Mouse (Mus musculus) midbrain, embryonic 13.5 days (tissue): ENCODE data around the gene Uvrag. TPM values are rescaled to one million over a fixed set of nuclear protein-coding genes. Genes with fewer than 3 reads are reported as not detected.

Experiments
- ATAC-seq: fragments of 200-750 bp; cut with Nextera tagmentation; 2 replicates; pipeline ENCODE4 v1.8.0; 2017; ENCODE audit warnings: mild to moderate bottlenecking, moderate TSS enrichment, moderate library complexity
- H3K27ac ChIP-seq: fragments of 300-500 bp; sonication (generic); 2 replicates; pipeline ENCODE4 v1.5.1; 2015; ENCODE audit warnings: inconsistent platforms, mild to moderate bottlenecking, moderate library complexity
- H3K27me3 ChIP-seq: fragments of 300-500 bp; sonication (generic); 2 replicates; pipeline ENCODE4 v1.6.1; 2015; ENCODE audit warnings: mild to moderate bottlenecking, inconsistent platforms
- H3K36me3 ChIP-seq: fragments of 300-500 bp; sonication (generic); 2 replicates; pipeline ENCODE4 v1.6.1; 2015; ENCODE audit warnings: mild to moderate bottlenecking, inconsistent platforms
- H3K4me1 ChIP-seq: fragments of 300-500 bp; sonication (generic); replicated peaks from 2 replicates; pipeline ENCODE4 v1.6.1; 2015; ENCODE audit warnings: inconsistent platforms
- H3K4me2 ChIP-seq: fragments of 300-500 bp; sonication (generic); replicated peaks from 2 replicates; pipeline ENCODE4 v1.6.1; 2015; ENCODE audit warnings: moderate library complexity, mild to moderate bottlenecking, inconsistent platforms
- H3K4me3 ChIP-seq: fragments of 300-500 bp; sonication (generic); replicated peaks from 2 replicates; pipeline ENCODE4 v1.5.1; 2015; ENCODE audit warnings: mild to moderate bottlenecking, inconsistent platforms
- H3K9ac ChIP-seq: fragments of 300-500 bp; sonication (generic); replicated peaks from 2 replicates; pipeline ENCODE4 v1.6.1; 2015; ENCODE audit warnings: mild to moderate bottlenecking, inconsistent platforms
- H3K9me3 ChIP-seq: fragments of 300-500 bp; sonication (generic); 2 replicates; pipeline ENCODE4 v1.6.1; 2016; ENCODE audit warnings: mild to moderate bottlenecking, inconsistent platforms
- WGBS: fragments of 180-500 bp; shearing (Covaris S2); methylation state at CpG from one replicate; pipeline ENCODE4 v1.1.7; 2015; 5-methylcytosine and 5-hydroxymethylcytosine counted together
- polyA plus RNA-seq: library from polyadenylated mRNA; unstranded; fragments of >200 nt; fragmentation: Nextera tagmentation; extraction: Ambion mirVana; gene quantifications from 2 replicates; pipeline ENCODE4 v1.2.1, GENCODE M21; 2015

Uvrag gene
- polyA plus RNA-seq, 1 experiment from 2014 or later: 13.1 TPM

DNA sequence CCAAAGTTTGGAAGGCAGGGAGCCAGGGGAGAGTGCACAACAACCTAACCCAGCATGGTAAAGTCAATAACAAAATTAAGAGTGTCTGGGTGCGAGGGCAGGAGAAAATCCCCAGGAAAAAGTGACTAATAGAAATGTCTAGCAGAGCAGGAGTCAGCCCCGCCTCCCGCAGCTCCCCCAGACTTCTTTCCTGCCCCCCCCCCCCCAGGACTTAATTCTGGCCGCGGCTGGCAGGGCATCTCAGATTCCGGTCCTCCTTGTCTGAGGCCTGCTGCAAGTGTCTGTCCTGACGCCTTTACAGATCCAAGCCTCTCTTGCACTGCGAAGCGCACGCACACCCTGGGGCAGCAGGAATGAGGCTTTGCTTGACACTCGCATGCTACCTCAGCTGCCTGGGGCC lies 182.8 kb downstream of the Uvrag start:
- WGBS: 10% methylated on average over 11 of the region's 11 CpGs
- H3K9ac ChIP-seq: no peak overlapping the region
- H3K27me3 ChIP-seq: no peaks in the 10 kb centered on the region
- H3K27ac ChIP-seq: no peak overlapping the region
- H3K4me1 ChIP-seq: peaks cover 11% of the 10 kb centered on the region
- no peaks in the 10 kb centered on the region for H3K9me3 ChIP-seq
- no peak overlapping the region for H3K4me2 ChIP-seq
- H3K36me3 ChIP-seq: no peaks in the 10 kb centered on the region
- ATAC-seq: no peak
- no peak overlapping the region for H3K4me3 ChIP-seq

GRCm38 (mm10) chr7:98957111-98957741 lies 183.7 kb downstream of the Uvrag start:
- H3K27me3 ChIP-seq: no peaks in the 10 kb centered on the region
- H3K4me1 ChIP-seq: peaks cover 11% of the 10 kb centered on the region
- no peak overlapping the region for H3K27ac ChIP-seq
- no peaks in the 10 kb centered on the region for H3K36me3 ChIP-seq
- WGBS: 80% methylated on average over 8 of the region's 8 CpGs
- no peaks in the 10 kb centered on the region for H3K9me3 ChIP-seq
- no peak overlapping the region for H3K4me2 ChIP-seq
- no peak overlapping the region for H3K9ac ChIP-seq
- ATAC-seq: no peak
- H3K4me3 ChIP-seq: no peak overlapping the region

DNA sequence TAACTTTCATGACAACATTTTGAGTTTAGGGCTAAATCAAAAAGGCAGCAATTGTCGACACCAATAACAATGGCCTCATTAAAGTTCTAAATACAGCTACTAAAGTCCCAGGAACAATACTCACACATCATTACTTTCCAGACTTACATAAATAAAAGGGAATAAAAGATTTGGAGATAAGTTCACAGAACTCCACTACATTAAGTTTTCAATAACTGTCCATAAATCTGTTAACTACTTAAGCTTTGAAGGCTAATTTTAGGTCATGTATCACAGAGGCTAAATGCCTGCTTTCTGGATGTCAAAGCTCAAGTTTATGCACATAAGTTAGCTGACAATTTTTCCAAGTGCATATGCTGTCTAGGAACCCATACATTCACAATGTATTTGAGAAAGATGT lies 184.3 kb downstream of the Uvrag start:
- WGBS: 72% methylated on average over 1 of the region's 1 CpGs
- no peak for ATAC-seq
- no peak overlapping the region for H3K4me3 ChIP-seq
- H3K4me1 ChIP-seq: peaks cover 11% of the 10 kb centered on the region
- no peak overlapping the region for H3K9ac ChIP-seq
- H3K4me2 ChIP-seq: no peak overlapping the region
- no peaks in the 10 kb centered on the region for H3K36me3 ChIP-seq
- no peak overlapping the region for H3K27ac ChIP-seq
- H3K27me3 ChIP-seq: no peaks in the 10 kb centered on the region
- no peaks in the 10 kb centered on the region for H3K9me3 ChIP-seq

DNA sequence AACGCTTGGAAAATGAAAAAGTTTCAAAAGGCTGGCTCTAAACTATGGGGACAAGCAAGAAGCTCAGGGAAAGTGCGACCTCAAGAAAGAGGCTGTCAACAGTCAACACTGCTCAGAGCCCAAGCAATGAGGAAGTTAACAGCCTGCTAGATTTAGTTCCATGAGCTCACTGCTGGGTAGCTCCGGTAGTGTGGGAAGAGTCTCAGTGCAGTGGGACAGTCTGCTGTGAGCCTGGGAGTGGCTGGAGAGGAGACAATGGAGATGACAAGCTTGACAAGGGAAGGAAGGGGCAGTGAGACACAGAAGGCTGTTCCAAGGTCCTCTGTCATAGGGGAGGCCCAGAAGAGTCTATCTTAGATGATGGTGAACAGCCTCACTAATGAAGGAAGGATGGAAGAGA lies 187.3 kb downstream of the Uvrag start:
- no peak for ATAC-seq
- 79% methylated on average over 3 of the region's 3 CpGs for WGBS
- no peaks in the 10 kb centered on the region for H3K9me3 ChIP-seq
- peaks cover 17% of the 10 kb centered on the region for H3K4me1 ChIP-seq
- H3K9ac ChIP-seq: no peak overlapping the region
- no peak overlapping the region for H3K4me2 ChIP-seq
- no peaks in the 10 kb centered on the region for H3K27me3 ChIP-seq
- H3K4me3 ChIP-seq: no peak overlapping the region
- H3K36me3 ChIP-seq: no peaks in the 10 kb centered on the region
- no peak overlapping the region for H3K27ac ChIP-seq

DNA sequence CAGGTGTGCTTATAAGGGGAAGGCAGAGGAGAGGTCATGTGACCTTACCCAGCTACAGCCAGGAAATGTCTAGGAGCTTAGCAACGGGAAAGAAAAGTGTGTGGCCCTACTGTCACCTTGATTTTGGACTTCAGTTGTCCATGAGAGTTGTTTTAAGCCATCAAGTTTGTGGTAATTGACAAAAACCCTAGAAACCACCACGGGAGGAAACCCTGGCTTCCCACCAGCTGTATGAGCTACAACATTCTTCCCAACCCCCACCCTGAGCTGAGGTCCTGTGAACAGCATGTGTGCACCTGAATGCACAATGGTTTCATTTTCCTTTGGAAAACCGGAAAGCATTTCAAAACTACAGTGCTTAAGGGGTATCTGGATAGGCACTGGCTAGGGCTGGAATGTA lies 196.0 kb downstream of the Uvrag start:
- H3K9me3 ChIP-seq: no peaks in the 10 kb centered on the region
- no peaks in the 10 kb centered on the region for H3K36me3 ChIP-seq
- H3K27me3 ChIP-seq: no peaks in the 10 kb centered on the region
- H3K4me2 ChIP-seq: no peak overlapping the region
- no peak for ATAC-seq
- no peak overlapping the region for H3K9ac ChIP-seq
- WGBS: 84% methylated on average over 3 of the region's 3 CpGs
- H3K4me1 ChIP-seq: peaks cover 14% of the 10 kb centered on the region
- no peak overlapping the region for H3K27ac ChIP-seq
- H3K4me3 ChIP-seq: no peak overlapping the region

- Histone ChIP-seq H3K36me3 (no peaks in the 10 kb centered on the region), H3K4me3 (no peak overlapping the region), H3K4me2 (no peak overlapping the region), H3K9ac (no peak overlapping the region), H3K27ac (no peak overlapping the region), H3K4me1 (peaks cover 9% of the 10 kb centered on the region), H3K9me3 (no peaks in the 10 kb centered on the region), H3K27me3 (no peaks in the 10 kb centered on the region)
- no peak for ATAC-seq
- WGBS: 90% methylated on average over 5 of the region's 5 CpGs
Observed at GRCm38 (mm10) chr7:98943687-98944086, 197.3 kb downstream of the Uvrag start.

DNA sequence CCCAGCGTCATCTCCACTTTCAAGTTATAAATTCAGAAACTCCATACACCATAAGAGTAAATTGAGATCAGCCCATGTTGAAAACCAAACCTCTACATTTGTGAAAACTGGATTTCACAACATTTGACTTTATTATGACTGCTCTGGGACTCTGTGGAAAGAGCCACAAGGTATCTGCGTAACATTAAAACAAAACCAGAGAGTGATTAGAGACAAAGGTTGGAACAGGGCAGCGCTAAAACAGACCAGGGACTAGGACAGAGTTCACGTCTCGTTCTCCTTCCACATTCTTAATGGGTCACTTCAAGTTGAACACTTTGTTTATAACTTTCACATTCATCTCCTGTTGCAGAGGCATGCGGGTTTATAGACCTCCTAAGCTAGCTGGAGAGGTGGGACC lies 198.2 kb downstream of the Uvrag start:
- Histone ChIP-seq H3K4me2 (no peak overlapping the region), H3K4me1 (peaks cover 9% of the 10 kb centered on the region), H3K9ac (no peak overlapping the region), H3K36me3 (no peaks in the 10 kb centered on the region), H3K4me3 (no peak overlapping the region), H3K27ac (no peak overlapping the region), H3K27me3 (no peaks in the 10 kb centered on the region), H3K9me3 (no peaks in the 10 kb centered on the region)
- ATAC-seq: no peak
- 86% methylated on average over 6 of the region's 6 CpGs for WGBS

DNA sequence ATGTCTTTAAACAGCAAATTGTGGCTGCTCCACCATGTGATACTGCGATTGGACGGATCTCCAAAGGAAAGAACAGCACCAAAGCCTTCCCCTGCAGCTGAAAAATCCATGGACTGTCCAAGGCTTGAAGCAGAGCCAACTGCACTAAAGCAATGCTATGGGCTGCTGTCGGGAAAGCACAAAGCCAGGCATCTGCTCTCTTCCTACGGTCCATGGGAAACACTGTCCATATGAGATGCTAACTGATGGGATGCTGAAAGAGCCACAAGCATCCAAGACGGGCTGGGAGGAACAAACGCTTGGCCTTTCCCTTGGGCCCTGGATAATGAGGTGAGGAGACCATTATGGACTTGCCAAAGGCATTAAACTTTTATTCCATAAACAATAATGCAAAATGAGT lies 201.7 kb downstream of the Uvrag start:
- Histone ChIP-seq H3K9ac (no peak overlapping the region), H3K4me2 (no peak overlapping the region), H3K36me3 (no peaks in the 10 kb centered on the region), H3K27ac (no peak overlapping the region), H3K9me3 (no peaks in the 10 kb centered on the region), H3K27me3 (no peaks in the 10 kb centered on the region), H3K4me3 (no peak overlapping the region), H3K4me1 (peaks cover 5% of the 10 kb centered on the region)
- WGBS: 84% methylated on average over 6 of the region's 6 CpGs
- no peak for ATAC-seq

DNA sequence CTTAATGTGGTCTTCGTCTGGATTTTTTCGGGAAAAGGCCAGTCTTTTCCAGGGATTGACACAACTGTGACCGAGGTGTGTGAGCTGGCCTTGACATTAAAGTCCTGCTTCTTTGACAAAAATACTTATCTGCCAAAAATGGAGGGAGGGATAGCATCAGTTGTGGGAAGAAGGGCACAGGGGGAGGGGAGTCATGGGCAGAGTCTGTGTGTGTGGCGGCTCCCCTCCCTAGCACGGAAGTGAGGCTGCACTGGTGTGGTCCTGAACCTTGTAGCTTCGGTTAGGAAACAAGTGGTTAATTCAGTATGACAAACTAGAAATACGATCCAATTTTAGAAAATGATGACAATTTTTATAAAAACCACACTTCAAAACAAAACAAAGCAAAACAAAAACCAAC lies 202.3 kb downstream of the Uvrag start:
- Histone ChIP-seq H3K9ac (no peak overlapping the region), H3K4me1 (peaks cover 5% of the 10 kb centered on the region; the same call in 1 of the 2 replicates), H3K9me3 (no peaks in the 10 kb centered on the region), H3K27ac (no peak overlapping the region), H3K36me3 (no peaks in the 10 kb centered on the region), H3K4me3 (no peak overlapping the region), H3K4me2 (no peak overlapping the region), H3K27me3 (no peaks in the 10 kb centered on the region)
- WGBS: 89% methylated on average over 7 of the region's 7 CpGs
- ATAC-seq: no peak

GRCm38 (mm10) chr7:98937079-98937813 lies 203.7 kb downstream of the Uvrag start:
- H3K9ac ChIP-seq: no peak overlapping the region
- H3K4me3 ChIP-seq: no peak overlapping the region
- WGBS: 64% methylated on average over 20 of the region's 20 CpGs
- no peak overlapping the region for H3K4me2 ChIP-seq
- H3K4me1 ChIP-seq: peaks cover 5% of the 10 kb centered on the region; the same call in 1 of the 2 replicates
- no peak for ATAC-seq
- H3K9me3 ChIP-seq: no peaks in the 10 kb centered on the region
- H3K36me3 ChIP-seq: no peaks in the 10 kb centered on the region
- no peak overlapping the region for H3K27ac ChIP-seq
- H3K27me3 ChIP-seq: no peaks in the 10 kb centered on the region

DNA sequence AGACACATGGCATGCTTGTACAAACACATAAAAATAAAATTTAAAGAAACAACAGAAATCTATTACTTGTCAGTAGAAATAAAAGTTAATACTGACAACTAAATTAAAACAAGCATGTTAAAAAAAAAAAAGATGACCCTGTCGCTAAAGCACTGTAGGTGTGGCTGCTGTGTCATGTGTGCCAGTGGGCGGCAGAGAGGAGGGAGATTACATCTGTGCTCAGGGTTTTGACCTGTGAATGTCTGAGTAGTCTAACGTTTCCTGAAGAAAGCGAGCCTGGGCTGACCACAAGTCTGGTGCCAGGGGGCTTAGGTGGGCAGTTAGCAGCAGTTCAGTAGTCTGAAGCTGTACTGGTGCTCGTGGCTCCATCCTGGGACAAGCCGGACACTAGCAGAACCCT lies 205.2 kb downstream of the Uvrag start:
- H3K4me3 ChIP-seq: no peak overlapping the region
- H3K4me1 ChIP-seq: peaks cover 5% of the 10 kb centered on the region; the same call in 1 of the 2 replicates
- no peaks in the 10 kb centered on the region for H3K9me3 ChIP-seq
- no peak for ATAC-seq
- no peak overlapping the region for H3K27ac ChIP-seq
- H3K27me3 ChIP-seq: no peaks in the 10 kb centered on the region
- WGBS: 89% methylated on average over 6 of the region's 6 CpGs
- H3K36me3 ChIP-seq: no peaks in the 10 kb centered on the region
- no peak overlapping the region for H3K9ac ChIP-seq
- H3K4me2 ChIP-seq: no peak overlapping the region

DNA sequence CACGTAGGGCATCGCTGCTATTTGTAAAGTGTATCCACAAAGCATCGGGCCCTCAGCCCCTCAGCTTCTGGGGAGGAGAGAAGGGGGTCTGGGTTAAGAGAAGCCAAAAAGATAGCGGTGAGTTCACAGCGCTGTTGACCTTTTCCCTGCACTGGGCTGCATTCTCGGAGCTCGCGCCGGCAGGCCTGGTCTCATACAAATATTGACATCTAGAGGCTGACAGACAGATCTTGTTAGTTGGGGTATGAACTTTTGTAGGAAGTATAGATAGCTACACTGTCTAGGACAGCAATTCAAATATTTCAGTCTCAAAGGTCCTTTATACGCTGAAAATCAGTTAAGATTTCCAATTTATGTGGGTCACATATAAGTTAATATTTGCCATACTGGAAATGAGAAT lies 205.7 kb downstream of the Uvrag start:
- Histone ChIP-seq H3K4me2 (no peak overlapping the region), H3K9ac (no peak overlapping the region), H3K4me3 (no peak overlapping the region), H3K9me3 (no peaks in the 10 kb centered on the region), H3K27ac (no peak overlapping the region), H3K36me3 (no peaks in the 10 kb centered on the region), H3K27me3 (no peaks in the 10 kb centered on the region), H3K4me1 (peaks cover 5% of the 10 kb centered on the region; the same call in 1 of the 2 replicates)
- no peak for ATAC-seq
- WGBS: 87% methylated on average over 10 of the region's 10 CpGs
